Mouse (Mus musculus) mesoderm, embryonic 11.5 days (tissue): ENCODE data around the gene As3mt.

Source experiments
- DNase-seq: peaks from one replicate; pipeline ENCODE4 v3.0.0-alpha.2; 2012; ENCODE audit warnings: low read depth, low spot score

Gene As3mt

GRCm38 (mm10) chr19:46707296-46708151 is at the start of gene As3mt:
As3mt (plus strand) TSS chr19:46707458.
- peak; percentile 69 for DNase-seq

DNA sequence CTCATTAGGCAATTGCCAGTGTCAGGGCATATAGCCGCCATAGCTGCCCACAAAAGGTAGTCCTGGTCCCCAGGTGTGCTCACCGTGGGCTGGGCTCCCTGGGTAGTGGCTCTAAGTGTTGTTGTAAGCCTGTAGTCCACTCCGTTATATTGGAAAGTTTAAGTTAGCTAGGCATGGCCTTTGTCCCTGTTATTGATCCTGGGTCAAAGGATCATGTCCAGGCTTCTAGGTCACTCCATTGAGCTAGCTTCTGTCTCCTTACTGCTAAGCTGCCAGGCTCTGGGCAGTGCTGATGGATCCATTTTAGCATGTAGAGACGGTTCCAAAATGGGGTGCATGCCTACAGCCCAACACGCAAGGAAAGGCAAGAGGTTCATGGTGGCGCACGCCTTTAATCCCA is 48.9 kb upstream of the As3mt start:
- no peak for DNase-seq

GRCm38 (mm10) chr19:46658851-46659250 is 48.4 kb upstream of the As3mt start:
- DNase-seq = no peak

GRCm38 (mm10) chr19:46661511-46661910 is 45.7 kb upstream of the As3mt start:
- no peak for DNase-seq

DNA sequence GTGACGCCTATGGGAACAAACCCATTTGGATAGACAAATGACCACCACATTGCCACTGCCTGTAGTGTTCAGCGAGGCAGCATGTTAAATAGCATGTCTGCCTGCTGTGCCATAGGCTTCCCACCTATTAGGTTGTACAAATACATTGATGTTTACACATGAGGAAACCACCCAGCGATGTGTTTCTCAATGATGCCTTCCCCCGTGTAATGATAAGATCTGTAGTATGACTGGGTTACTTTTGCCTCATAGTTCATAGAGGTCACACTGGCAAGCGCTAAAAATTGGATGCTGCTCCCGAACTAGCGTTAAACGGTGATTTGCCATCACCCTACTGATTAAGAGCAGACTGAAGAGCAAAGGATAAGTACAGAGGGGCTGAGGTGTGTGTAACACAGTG is 45.0 kb upstream of the As3mt start:
- DNase-seq = no peak

- DNase-seq = no peak
These were observed 44.5 kb upstream of the As3mt start for GRCm38 (mm10) chr19:46662784-46663183.

- no peak for DNase-seq
These were observed 41.8 kb upstream of the As3mt start for GRCm38 (mm10) chr19:46665474-46665873.

GRCm38 (mm10) chr19:46667300-46667699 is 40.0 kb upstream of the As3mt start:
- DNase-seq = no peak

DNA sequence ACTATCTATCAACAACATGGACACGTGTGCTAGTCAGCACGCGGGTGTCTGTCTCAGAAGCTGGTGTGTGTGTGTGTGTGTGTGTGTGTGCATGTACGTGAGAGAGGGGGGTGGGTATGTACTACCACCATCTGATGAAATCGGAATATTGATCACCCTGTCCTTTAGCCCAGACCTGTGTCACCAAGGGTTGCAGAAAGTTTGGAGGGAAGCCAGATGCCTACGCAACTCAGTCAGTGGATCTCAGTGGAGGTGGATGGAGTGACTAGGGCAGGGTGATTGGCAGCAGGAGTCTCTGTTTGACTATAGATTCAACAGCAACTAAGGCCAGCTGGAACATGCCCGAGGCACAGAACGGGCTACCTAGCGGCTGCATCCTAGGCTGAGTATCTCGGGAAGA is 39.0 kb upstream of the As3mt start:
- DNase-seq = no peak

GRCm38 (mm10) chr19:46669802-46670201 is 37.5 kb upstream of the As3mt start:
- no peak for DNase-seq

DNA sequence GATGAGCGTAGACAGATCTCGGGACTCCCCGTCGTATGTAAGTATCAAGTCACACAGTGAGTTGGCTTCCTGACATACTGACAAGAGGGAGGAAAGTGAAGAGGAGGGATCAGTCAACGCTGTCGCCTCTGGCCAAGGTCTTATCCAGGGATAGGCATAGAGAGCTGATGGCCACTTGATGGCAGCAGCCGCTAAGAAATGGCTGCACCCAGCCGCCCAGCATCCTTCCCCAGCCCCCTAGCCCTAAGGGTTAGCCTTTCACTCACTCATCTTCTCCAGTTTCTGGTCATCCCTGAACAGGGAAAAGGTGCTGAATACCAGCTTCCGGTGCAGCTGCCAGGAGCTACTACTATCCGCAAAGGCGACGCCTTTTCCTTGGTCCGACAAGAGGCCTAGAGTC is 36.6 kb upstream of the As3mt start:
- peak; percentile 63 for DNase-seq

- no peak for DNase-seq
These were observed 34.4 kb upstream of the As3mt start, which contains the start of gene Cyp17a1 for GRCm38 (mm10) chr19:46672766-46673418. Cyp17a1 (minus strand) TSS chr19:46673172.

- no peak for DNase-seq
These were observed 31.6 kb upstream of the As3mt start for GRCm38 (mm10) chr19:46675641-46676040.

DNA sequence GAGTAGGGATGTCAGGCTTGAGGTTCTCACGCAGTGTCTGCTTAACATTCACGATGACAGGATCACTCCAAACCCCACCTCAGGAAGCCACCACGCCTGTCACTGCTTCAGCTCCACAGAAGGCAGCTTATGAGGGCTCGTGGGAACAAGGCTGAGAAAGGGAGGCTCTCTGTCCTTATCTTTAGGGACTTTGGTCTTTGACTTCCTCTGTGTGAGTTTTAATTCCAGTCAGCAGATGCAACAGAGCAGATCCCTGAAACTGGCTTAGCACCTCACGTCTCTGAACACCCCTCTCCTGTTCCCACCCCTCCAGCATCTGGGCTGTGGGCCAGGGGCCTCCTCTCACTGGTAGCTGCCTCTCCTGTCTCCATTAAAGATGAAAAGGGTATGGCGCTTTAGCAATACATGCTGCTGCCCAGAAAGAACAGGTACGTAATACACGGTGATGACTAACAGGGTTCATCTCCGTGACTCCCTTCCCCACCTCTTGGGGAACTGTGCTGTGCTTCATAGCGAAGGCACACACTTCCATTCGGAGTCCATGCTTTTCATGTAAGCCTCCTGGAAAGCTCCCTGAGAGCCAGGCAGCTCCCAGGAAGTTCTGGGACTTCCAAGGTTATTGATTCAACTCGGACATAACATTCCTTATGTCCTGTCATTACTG is 27.4 kb upstream of the As3mt start:
- no peak for DNase-seq

- DNase-seq = peak; percentile 79
These were observed 17.5 kb upstream of the As3mt start, which contains the start of gene Borcs7 for GRCm38 (mm10) chr19:46689460-46690372. Borcs7 (plus strand) TSS chr19:46689906.

GRCm38 (mm10) chr19:46690387-46690786 is 16.9 kb upstream of the As3mt start:
- DNase-seq = no peak

DNA sequence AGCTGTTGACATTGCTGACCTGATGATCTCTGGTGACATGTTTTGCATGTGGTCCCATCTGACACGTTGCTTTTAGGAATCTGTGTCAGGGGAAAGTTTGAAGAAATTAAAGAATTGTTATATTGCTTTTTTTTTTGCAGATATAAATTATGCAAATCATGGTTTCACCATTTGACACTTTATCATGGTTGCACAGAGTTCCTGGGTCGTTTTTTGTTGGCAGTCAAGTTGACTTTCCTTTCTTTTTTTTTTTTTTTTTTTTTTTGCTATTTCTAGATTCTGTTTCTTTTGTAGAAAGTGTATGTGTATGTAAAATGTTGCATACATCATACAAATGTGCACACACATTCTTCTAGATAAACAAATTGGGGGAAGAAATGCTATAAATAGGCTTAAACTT is 16.2 kb upstream of the As3mt start:
- DNase-seq = no peak

DNA sequence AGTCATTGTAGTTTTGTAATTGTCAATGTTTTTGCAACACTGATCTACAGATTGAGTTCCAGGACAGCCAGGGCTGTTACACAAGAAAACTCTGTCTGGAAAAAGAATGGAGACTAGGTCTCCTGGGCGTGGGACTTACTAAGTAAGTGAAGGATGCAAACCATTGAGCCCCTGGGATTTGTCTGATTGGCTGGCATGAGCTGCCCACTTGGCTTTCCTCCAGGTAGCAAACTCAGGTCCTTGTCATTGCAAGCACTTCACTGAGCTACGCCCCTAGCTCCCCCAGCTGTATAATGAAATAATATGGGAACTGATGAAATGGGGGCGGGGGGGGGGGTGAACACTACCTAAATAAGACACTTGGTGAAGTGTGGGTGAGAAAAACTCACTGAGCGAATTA is 14.1 kb upstream of the As3mt start:
- DNase-seq = no peak

GRCm38 (mm10) chr19:46696482-46696881 is 10.8 kb upstream of the As3mt start:
- DNase-seq = no peak

DNA sequence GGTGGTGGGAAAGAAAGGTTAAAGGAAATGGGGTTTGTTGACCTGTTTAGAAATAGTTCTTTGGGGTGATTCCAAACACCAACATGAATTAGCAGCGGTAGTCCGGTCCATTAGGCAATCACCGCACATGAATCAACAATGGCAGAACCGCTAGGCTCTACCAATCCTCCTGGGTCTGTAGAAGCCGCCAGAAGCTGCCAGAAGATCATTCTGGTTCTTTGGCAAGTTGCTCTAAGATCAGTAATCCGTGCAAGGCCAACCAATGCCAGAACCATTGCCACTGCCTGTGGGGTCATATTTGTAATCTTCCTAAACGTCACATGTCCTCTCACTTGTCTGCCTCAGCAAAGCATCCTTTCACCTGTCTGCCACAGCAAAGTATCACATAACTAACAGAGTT is 10.3 kb upstream of the As3mt start:
- no peak for DNase-seq

DNA sequence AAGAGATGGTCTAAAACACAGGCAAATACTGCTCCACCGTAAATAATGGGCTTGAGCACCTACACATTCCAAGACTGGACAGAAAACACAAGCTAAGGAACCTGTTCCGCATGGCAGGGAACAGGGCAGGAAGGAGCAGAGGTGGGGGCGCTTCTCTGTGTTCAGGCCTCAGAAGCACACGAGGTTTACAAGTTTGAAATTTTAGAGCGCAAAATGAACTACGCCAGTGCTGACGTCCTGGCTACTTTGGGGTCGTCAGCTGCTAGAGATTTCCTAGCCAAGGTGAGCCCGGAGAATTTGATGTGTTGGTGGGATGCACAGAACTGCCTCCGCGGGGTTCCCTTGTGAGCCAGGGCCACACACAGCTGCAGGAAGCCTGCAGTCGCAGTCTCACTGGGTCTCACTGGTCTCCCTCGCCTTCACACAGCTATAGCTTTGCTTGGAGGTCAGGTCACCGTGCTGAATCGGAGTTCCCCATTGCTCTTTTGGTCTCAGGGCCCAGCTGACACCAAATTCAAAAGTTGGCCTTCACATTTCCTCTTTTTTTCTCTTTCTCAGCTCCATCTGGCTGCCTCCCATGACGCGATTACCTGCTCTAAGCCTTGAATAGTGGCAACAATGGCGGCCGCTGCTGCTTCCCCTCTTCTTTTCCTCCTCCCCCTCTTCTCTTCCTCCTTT is 9.3 kb upstream of the As3mt start:
- no peak for DNase-seq
